Mouse (Mus musculus) CH12.LX (cell line): Measurements from ENCODE around the gene Akap8l. TPM values are rescaled to one million over a fixed set of nuclear protein-coding genes. Genes with fewer than 3 reads are reported as not detected.

Experiments used
- DNase-seq: peaks from one replicate; pipeline ENCODE4 v3.0.0-alpha.2; 2013; ENCODE audit errors: extremely low read depth
- H3K27ac ChIP-seq: 2 replicates; pipeline ENCODE4 v1.5.1; 2012; ENCODE audit warnings: low read depth, mild to moderate bottlenecking, control low read depth, moderate library complexity; ENCODE audit not compliant: insufficient read depth
- H3K27me3 ChIP-seq: replicated peaks from 2 replicates; pipeline ENCODE3; 2012; ENCODE audit warnings: inconsistent platforms
- H3K36me3 ChIP-seq, 2 experiments: replicated peaks in 1 of 2; 2 replicates each; pipeline versions ENCODE3 to v1.6.1; 2012; ENCODE audit warnings: inconsistent platforms in 1 of 2, low read length in 1 of 2, mild to moderate bottlenecking in 1 of 2, mixed read lengths in 1 of 2, moderate library complexity in 1 of 2; ENCODE audit not compliant: control insufficient read depth in 1 of 2, insufficient read depth in 1 of 2
- H3K4me1 ChIP-seq, 2 experiments: 2 replicates each; pipeline ENCODE4 v1.6.1; 2012; ENCODE audit warnings: inconsistent platforms in 1 of 2, moderate library complexity in 1 of 2; ENCODE audit not compliant: insufficient read depth in 2 of 2, control insufficient read depth in 1 of 2
- H3K4me2 ChIP-seq: 2 replicates; pipeline ENCODE4 v1.6.1; 2012; ENCODE audit warnings: low read depth, mild to moderate bottlenecking, control low read depth; ENCODE audit not compliant: poor library complexity, insufficient read depth, severe bottlenecking
- H3K4me3 ChIP-seq, 3 experiments: fragments of 150-350 bp in 1 of 3; sonication (generic) in 1 of 3; replicated peaks in 1 of 3; 2 replicates each; pipeline versions ENCODE3 to v1.5.1; 2011 to 2012; ENCODE audit warnings: low read depth in 2 of 3, low read length in 2 of 3, mild to moderate bottlenecking in 2 of 3, moderate library complexity in 2 of 3, control low read depth in 1 of 3, improper control_type of control experiment in 1 of 3, inconsistent platforms in 1 of 3, mixed read lengths in 1 of 3; ENCODE audit not compliant: poor library complexity in 1 of 3
- H3K79me2 ChIP-seq: replicated peaks from 2 replicates; pipeline ENCODE4 v1.6.1; 2012; ENCODE audit warnings: mild to moderate bottlenecking, moderate library complexity; ENCODE audit not compliant: control insufficient read depth, poor library complexity, insufficient read depth, severe bottlenecking; ENCODE audit errors: extremely low read depth
- H3K9ac ChIP-seq: 2 replicates; pipeline ENCODE4 v1.6.1; 2012; ENCODE audit warnings: low read depth, mild to moderate bottlenecking, control low read depth, moderate library complexity; ENCODE audit not compliant: insufficient read depth
- H3K9me3 ChIP-seq: replicated peaks from 2 replicates; pipeline ENCODE3; 2012; ENCODE audit warnings: low read length, inconsistent platforms, mixed read lengths
- BHLHE40 ChIP-seq: IDR thresholded peaks from 2 replicates; pipeline ENCODE4 v1.6.1; 2011; ENCODE audit warnings: mild to moderate bottlenecking, low read depth, low read length, improper control_type of control experiment
- CHD1 ChIP-seq: IDR thresholded peaks from 2 replicates; pipeline ENCODE4 v1.6.1; 2012; ENCODE audit warnings: low read depth, low read length, improper control_type of control experiment, inconsistent platforms
- CHD2 ChIP-seq: IDR thresholded peaks from 2 replicates; pipeline ENCODE4 v1.6.1; 2011; ENCODE audit warnings: low read length, improper control_type of control experiment
- CTCF ChIP-seq, 2 experiments: IDR thresholded peaks in 1 of 2; conservative IDR thresholded peaks in 1 of 2; 2 replicates each; pipeline ENCODE4 v1.5.1; 2011 to 2012; ENCODE audit warnings: low read depth in 2 of 2, low read length in 2 of 2, improper control_type of control experiment in 1 of 2, inconsistent platforms in 1 of 2, mild to moderate bottlenecking in 1 of 2, moderate library complexity in 1 of 2
- E2F4 ChIP-seq: IDR thresholded peaks from 2 replicates; pipeline ENCODE4 v1.6.1; 2011; ENCODE audit warnings: low read depth, low read length, improper control_type of control experiment; ENCODE audit not compliant: insufficient replicate concordance
- ELF1 ChIP-seq: IDR thresholded peaks from 2 replicates; pipeline ENCODE4 v1.6.1; 2014; ENCODE audit warnings: low read depth, mild to moderate bottlenecking, inconsistent platforms, low read length, improper control_type of control experiment
- HCFC1 ChIP-seq: IDR thresholded peaks from 2 replicates; pipeline ENCODE4 v1.6.1; 2012; ENCODE audit warnings: low read depth, mild to moderate bottlenecking, inconsistent platforms, low read length, improper control_type of control experiment
- IRF4 ChIP-seq: IDR thresholded peaks from 2 replicates; pipeline ENCODE4 v1.6.1; 2014; ENCODE audit warnings: low read depth, mild to moderate bottlenecking, inconsistent platforms, low read length, improper control_type of control experiment
- JUND ChIP-seq: conservative IDR thresholded peaks from 2 replicates; pipeline ENCODE4 v1.6.1; 2011; ENCODE audit warnings: low read depth, low read length, improper control_type of control experiment
- MAZ ChIP-seq: IDR thresholded peaks from 2 replicates; pipeline ENCODE4 v1.6.1; 2012; ENCODE audit warnings: low read depth, mild to moderate bottlenecking, inconsistent platforms, low read length, improper control_type of control experiment, moderate library complexity
- NELFE ChIP-seq: IDR thresholded peaks from 2 replicates; pipeline ENCODE4 v1.6.1; 2011; ENCODE audit warnings: low read depth, low read length, improper control_type of control experiment
- NRF1 ChIP-seq: IDR thresholded peaks from 2 replicates; pipeline ENCODE4 v1.6.1; 2014; ENCODE audit warnings: low read depth, mild to moderate bottlenecking, inconsistent platforms, low read length, improper control_type of control experiment, moderate library complexity
- POLR2A ChIP-seq: IDR thresholded peaks from 2 replicates; pipeline ENCODE4 v1.6.1; 2011; ENCODE audit warnings: low read depth, mild to moderate bottlenecking, improper control_type of control experiment, low read length
- RAD21 ChIP-seq: IDR thresholded peaks from 2 replicates; pipeline ENCODE4 v1.6.1; 2011; ENCODE audit warnings: low read depth, mild to moderate bottlenecking, low read length, improper control_type of control experiment, moderate library complexity
- RCOR1 ChIP-seq: conservative IDR thresholded peaks from 2 replicates; pipeline ENCODE4 v1.6.1; 2012; ENCODE audit warnings: low read depth, mild to moderate bottlenecking, inconsistent platforms, low read length, improper control_type of control experiment
- SMC3 ChIP-seq: IDR thresholded peaks from 2 replicates; pipeline ENCODE4 v1.6.1; 2011; ENCODE audit warnings: low read depth, low read length, improper control_type of control experiment
- TBP ChIP-seq: conservative IDR thresholded peaks from 2 replicates; pipeline ENCODE4 v1.6.1; 2011; ENCODE audit warnings: low read depth, low read length, improper control_type of control experiment
- TCF12 ChIP-seq: IDR thresholded peaks from 2 replicates; pipeline ENCODE4 v1.6.1; 2014; ENCODE audit warnings: low read depth, mild to moderate bottlenecking, inconsistent platforms, low read length, improper control_type of control experiment
- USF1 ChIP-seq: IDR thresholded peaks from 2 replicates; pipeline ENCODE4 v1.6.1; 2014; ENCODE audit warnings: low read depth, mild to moderate bottlenecking, inconsistent platforms, low read length, improper control_type of control experiment
- ZC3H11A ChIP-seq: IDR thresholded peaks from 2 replicates; pipeline ENCODE4 v1.6.1; 2012; ENCODE audit warnings: low read depth, mild to moderate bottlenecking, inconsistent platforms, low read length, improper control_type of control experiment
- dilution Hi-C: fragments of 300-500 bp; cut with MboI; formaldehyde crosslinking; loops from 2 replicates; pipeline ENCODE4 v1.14.3; 2020; ENCODE audit warnings: low sequenced_read_pairs; ENCODE audit not compliant: extremely low pct_unique_long_range_greater_than_20kb, extremely low pct_ligation_motif_present
- in situ Hi-C: fragments of 300-500 bp; cut with MboI; formaldehyde crosslinking; loops from 3 replicates; pipeline ENCODE4 v1.14.3; 2019; ENCODE audit warnings: low sequenced_read_pairs, low pct_ligation_motif_present, low pct_unique_long_range_greater_than_20kb, mixed read lengths
- polyA plus RNA-seq: library from polyadenylated mRNA; unstranded; fragments of >175 nt; gene quantifications from 2 replicates; pipeline ENCODE4 v1.2.1, GENCODE M21; 2012; ENCODE audit warnings: low read depth; ENCODE audit not compliant: insufficient read length
- total RNA-seq, 2 experiments: library from RNA; depleted of rRNA; stranded (reverse); fragments of 300-350 nt in 1 of 2; fragments of >200 nt in 1 of 2; gene quantifications; 2 replicates each; pipeline ENCODE4 v1.2.3; 2012 to 2014

The Akap8l gene
- total and polyA plus RNA-seq, 3 experiments, result 29.6 to 43.4 (median 41.4) TPM

DNA sequence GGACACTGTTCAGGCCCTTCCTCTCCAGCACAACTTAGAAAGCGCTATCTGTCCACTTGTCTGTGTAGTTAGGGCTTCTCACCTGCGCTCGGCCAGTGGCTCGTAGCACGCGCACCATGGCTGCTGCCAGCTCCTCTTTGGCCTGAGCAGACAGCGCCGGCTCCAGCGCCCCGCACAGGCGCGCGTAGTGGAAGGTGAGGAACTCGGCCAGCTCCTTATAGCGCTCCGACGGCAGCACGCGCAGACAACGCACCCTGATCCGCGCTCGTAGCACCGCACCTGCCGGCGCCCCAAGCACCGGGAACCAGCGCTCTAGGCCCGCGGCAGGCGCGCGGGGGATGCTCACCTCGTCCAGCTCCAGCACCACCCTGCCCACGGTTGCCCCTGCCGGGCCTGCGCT lies 45.9 kb upstream of the Akap8l start:
- in situ Hi-C loops, result no loop called here
- 0 out of 2 replicates have a peak, but pooled peaks cover 2% of the 10 kb centered on the region for H3K79me2 ChIP-seq
- dilution Hi-C loops, result no loop called here
- no peaks in the 10 kb centered on the region for H3K27me3 ChIP-seq
- TF ChIP-seq ZC3H11A, result no peak
- TF ChIP-seq SMC3, result no peak
- no peak for TF ChIP-seq NRF1
- no peak for TF ChIP-seq USF1
- TF ChIP-seq ELF1, result no peak
- no peak for TF ChIP-seq TBP
- TF ChIP-seq RAD21, result no peak
- no peak for TF ChIP-seq MAZ
- TF ChIP-seq HCFC1, result no peak
- no peak for TF ChIP-seq TCF12
- no peak for TF ChIP-seq CHD2
- no peak for TF ChIP-seq NELFE
- no peak for TF ChIP-seq E2F4
- TF ChIP-seq CTCF (conservative IDR thresholded peaks at IDR 0.05 in 1 of 2, IDR thresholded peaks at IDR 0.05 in 1 of 2; ENCODE audit: low read depth in 2 of 2, low read length in 2 of 2), result no peak
- no peak for TF ChIP-seq JUND
- TF ChIP-seq CHD1, result no peak
- TF ChIP-seq RCOR1, result no peak
- H3K4me1 ChIP-seq, result peaks cover 3 to 12% of the 10 kb centered on the region in 2 experiments; a peak in 3 of 4 replicates
- no peak overlapping the region for H3K4me2 ChIP-seq
- H3K9me3 ChIP-seq, result no peaks in the 10 kb centered on the region
- H3K36me3 ChIP-seq, result peaks cover 74 to 92% of the 10 kb centered on the region in 2 experiments
- DNase-seq, result no peak
- H3K27ac ChIP-seq, result no peak overlapping the region
- no peak overlapping the region for H3K4me3 ChIP-seq
- H3K9ac ChIP-seq, result no peak overlapping the region

DNA sequence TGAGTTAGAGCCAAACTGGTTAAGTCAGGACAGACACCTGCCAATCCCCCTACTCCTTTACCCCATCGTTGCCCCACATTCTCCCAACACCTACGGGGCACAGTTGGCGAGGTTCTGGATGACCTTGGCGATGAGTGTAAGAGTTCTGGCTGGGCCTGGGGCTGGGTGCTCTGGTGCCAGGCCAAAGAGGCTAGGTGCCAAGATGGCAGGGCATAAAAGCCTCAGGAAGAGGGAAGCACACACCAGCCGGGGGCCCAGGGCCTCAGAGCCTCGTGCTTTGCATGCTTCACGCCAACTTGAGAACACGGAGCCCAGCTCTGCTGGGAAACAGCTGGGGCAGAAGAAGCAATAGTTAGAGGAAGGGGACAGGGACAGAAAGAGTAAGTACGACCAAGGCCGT lies 43.5 kb upstream of the Akap8l start:
- Histone ChIP-seq H3K9ac (no peak overlapping the region), H3K9me3 (no peaks in the 10 kb centered on the region), H3K4me1 (peaks cover 0 to 6% of the 10 kb centered on the region in 2 experiments; a peak in 3 of 4 replicates), H3K36me3 (peaks cover 75 to 92% of the 10 kb centered on the region in 2 experiments), H3K27ac (no peak overlapping the region), H3K4me2 (no peak overlapping the region), H3K79me2 (no peaks in the 10 kb centered on the region)
- in situ Hi-C loops, result no loop called here
- no peak for TF ChIP-seq RCOR1
- TF ChIP-seq POLR2A, result no peak
- no peak for TF ChIP-seq NRF1
- no peak for TF ChIP-seq IRF4
- TF ChIP-seq BHLHE40, result no peak
- TF ChIP-seq, all 38 proteins: peak for 0
- H3K4me3 ChIP-seq, result no peak overlapping the region
- DNase-seq, result no peak
- no peaks in the 10 kb centered on the region for H3K27me3 ChIP-seq
- dilution Hi-C loops, result no loop called here
